Mouse (Mus musculus) testis, postnatal 10 days (tissue): Measurements from ENCODE around the gene Olfr671.
"Not testable (repeated sequence)": the region's sequence is repeated elsewhere in the genome, so short reads cannot be mapped to it uniquely, and the experiment has no call there.

ENCODE experiments used
- DNase-seq: peaks from one replicate; pipeline ENCODE4 v3.0.0; 2021; ENCODE audit warnings: low spot score

Olfr671 gene

DNA sequence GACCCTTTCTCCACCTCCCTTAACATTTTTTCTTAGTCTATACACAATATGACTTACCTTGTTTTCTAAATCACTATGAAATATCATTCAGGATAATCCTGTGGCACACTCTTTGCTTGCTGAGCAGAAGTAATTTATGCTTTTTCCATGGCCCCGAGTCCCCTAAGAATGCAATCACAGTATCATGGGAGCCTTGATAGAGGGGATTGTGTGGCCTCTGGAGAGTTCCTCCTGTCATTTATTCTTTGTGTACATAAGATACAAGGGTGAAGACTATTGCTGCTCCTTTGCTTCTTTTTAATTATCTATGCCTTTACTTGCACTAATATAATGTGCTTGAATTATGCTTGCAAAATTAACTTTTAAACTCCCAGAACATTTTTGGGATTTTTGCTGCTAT is at the start of gene Olfr671:
Olfr671 (minus strand) TSS at position 101 of the 400 bp plus-strand sequence.
- DNase-seq: no peak

DNA sequence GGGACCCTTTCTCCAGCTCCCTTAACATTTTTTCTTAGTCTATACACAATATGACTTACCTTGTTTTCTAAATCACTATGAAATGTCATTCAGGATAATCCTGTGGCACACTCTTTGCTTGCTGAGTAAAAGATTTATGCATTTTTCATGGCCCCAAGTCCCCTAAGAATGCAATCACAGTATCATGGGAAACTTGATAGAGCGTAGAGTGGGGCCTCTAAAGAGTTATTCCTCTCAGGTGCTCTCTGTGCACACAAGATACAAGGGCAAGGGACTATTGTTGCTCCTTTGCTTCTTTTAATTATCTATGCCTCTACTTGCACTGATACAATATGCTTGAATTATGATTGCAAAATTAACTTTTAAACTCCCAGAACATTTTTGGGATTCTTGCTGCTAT is 49.4 kb upstream of the Olfr671 start, which contains the start of gene Olfr675:
Olfr675 (minus strand) TSS at position 101 of the 400 bp plus-strand sequence.
- no peak for DNase-seq

- DNase-seq: no peak
Observed at GRCm38 (mm10) chr7:105022530-105022929, 43.6 kb upstream of the Olfr671 start.

DNA sequence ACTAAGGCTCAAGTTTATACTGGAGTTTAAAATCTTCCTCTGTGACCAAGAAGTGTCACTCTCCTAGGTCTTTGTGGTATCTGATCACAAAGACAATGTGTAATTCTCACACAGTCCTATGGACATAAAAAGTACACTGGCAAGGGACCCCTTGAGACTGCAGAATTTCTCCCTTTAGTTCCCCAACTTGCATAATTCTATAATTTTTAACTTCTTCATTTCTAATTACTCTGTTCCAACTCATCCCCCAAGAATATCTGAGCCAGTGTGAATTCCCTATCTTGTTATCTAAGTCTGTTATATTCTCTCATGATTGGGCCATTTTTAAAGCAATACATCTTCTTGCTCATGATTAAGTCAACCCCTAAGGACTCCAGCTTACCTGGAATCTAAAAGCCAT is 23.0 kb upstream of the Olfr671 start, which contains the start of gene Olfr672:
Olfr672 (minus strand) TSS at position 101 of the 400 bp plus-strand sequence.
- no peak for DNase-seq

DNA sequence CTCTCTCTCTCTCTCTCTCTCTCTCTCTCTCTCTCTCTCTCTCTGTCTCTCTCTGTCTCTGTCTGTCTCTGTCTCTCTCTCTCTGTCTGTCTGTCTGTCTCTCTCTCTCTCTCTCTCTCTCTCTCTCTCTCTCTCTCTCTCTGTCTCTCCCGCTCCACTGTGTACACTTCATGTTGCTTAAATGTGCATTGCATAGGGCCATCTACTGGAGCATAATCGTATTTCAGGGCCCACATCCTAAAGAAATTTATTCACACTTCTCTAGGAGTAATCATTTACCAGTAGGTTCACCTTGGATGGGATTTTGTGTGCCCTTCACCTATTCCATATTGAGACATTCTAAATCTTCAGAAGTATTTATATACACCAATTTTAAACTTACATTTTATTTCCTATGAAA is 6.4 kb downstream of the Olfr671 start:
- not testable (repeated sequence) for DNase-seq

- DNase-seq: no peak
Observed at GRCm38 (mm10) chr7:104962520-104962919, 16.4 kb downstream of the Olfr671 start, which contains the start of gene Olfr670. Gene Olfr670 (minus strand): TSS chr7:104962620.

- not testable (repeated sequence) for DNase-seq
Observed at GRCm38 (mm10) chr7:104950234-104950633, 28.7 kb downstream of the Olfr671 start.

GRCm38 (mm10) chr7:104933940-104934339 is 45.0 kb downstream of the Olfr671 start, which contains the start of gene Olfr669:
Gene Olfr669 (plus strand): TSS chr7:104934240.
- DNase-seq: no peak

DNA sequence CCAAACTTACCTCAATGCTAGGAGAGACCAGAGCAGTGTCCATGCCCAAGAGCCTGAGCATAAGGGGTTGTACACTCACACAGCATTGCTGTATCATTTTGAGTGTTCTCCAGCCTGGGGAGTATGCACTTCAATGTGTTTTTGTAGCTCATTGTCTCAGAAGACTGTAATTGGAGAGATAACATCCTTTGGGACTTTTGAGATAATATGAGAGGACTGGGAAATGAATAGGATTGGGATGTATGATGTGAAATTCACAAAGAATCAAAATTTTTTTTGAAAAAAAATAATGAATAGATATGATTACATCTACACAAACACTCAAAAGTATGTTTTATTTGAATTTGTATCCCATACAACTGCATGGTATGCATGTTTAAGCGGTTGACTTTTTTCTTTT is 51.0 kb downstream of the Olfr671 start, which contains the start of gene Olfr668:
Olfr668 (minus strand) TSS at position 101 of the 400 bp plus-strand sequence.
- no peak for DNase-seq
